Mouse (Mus musculus) embryonic facial prominence, embryonic 12.5 days (tissue): ENCODE results near the gene Gstm7. TPM values are rescaled to one million over a fixed set of nuclear protein-coding genes. Genes with fewer than 3 reads are reported as not detected.
"Not testable (repeated sequence)": the region's sequence is repeated elsewhere in the genome, so short reads cannot be mapped to it uniquely, and the experiment has no call there.

Source experiments
- ATAC-seq: fragments of 200-750 bp; cut with Nextera tagmentation; 2 replicates; pipeline ENCODE4 v1.8.0; 2017; ENCODE audit not compliant: insufficient number of reproducible peaks, insufficient read depth, low FRiP score, low TSS enrichment
- H3K27ac ChIP-seq: fragments of 300-500 bp; sonication (generic); 2 replicates; pipeline ENCODE4 v1.5.1; 2016; ENCODE audit warnings: mild to moderate bottlenecking
- H3K27me3 ChIP-seq: fragments of 300-500 bp; sonication (generic); 2 replicates; pipeline ENCODE4 v1.6.1; 2016; ENCODE audit warnings: mild to moderate bottlenecking, moderate library complexity
- H3K36me3 ChIP-seq: fragments of 300-500 bp; sonication (generic); 2 replicates; pipeline ENCODE4 v1.6.1; 2016; ENCODE audit warnings: mild to moderate bottlenecking
- H3K4me1 ChIP-seq: fragments of 300-500 bp; sonication (generic); 2 replicates; pipeline ENCODE4 v1.6.1; 2016
- H3K4me2 ChIP-seq: fragments of 300-500 bp; sonication (generic); replicated peaks from 2 replicates; pipeline ENCODE4 v1.6.1; 2016; ENCODE audit warnings: mild to moderate bottlenecking, moderate library complexity
- H3K4me3 ChIP-seq: fragments of 300-500 bp; sonication (generic); 2 replicates; pipeline ENCODE4 v1.5.1; 2016; ENCODE audit warnings: mild to moderate bottlenecking
- H3K9ac ChIP-seq: fragments of 300-500 bp; sonication (generic); 2 replicates; pipeline ENCODE4 v1.6.1; 2016; ENCODE audit warnings: mild to moderate bottlenecking, moderate library complexity
- H3K9me3 ChIP-seq: fragments of 300-500 bp; sonication (generic); 2 replicates; pipeline ENCODE4 v1.6.1; 2016; ENCODE audit warnings: mild to moderate bottlenecking, moderate library complexity
- WGBS: fragments of 180-500 bp; shearing (Covaris S2); methylation state at CpG from one replicate; pipeline ENCODE4 v1.1.7; 2016; 5-methylcytosine and 5-hydroxymethylcytosine counted together
- polyA plus RNA-seq: library from polyadenylated mRNA; unstranded; fragments of >200 nt; fragmentation: Nextera tagmentation; extraction: Ambion mirVana; gene quantifications from 2 replicates; pipeline ENCODE4 v1.2.1, GENCODE M21; 2016

Gstm7 gene
- polyA plus RNA-seq, 1 experiment from 2014 or later, result 39.5 TPM

DNA sequence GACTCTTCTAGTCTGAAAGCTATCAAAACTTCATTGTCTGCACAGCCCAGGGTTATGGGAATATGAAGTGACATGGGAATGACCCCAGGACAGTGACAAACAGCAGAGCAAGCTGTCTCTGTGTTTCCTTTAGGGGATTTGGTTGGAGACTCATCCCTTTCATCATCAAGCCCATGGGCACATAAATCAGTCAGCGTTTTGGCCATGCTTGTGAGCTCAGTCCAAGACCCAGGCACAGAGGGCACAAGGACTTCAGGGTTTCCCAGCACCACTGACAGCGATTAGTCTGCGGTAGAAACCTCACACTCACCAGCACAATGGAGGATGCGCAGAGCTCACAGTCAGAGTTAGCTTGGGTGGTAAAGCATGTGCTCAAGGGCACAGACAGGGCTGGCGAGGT lies 22.3 kb upstream of the Gstm7 start:
- Histone ChIP-seq H3K36me3 (no peaks in the 10 kb centered on the region), H3K9ac (no peak overlapping the region), H3K4me1 (no peaks in the 10 kb centered on the region), H3K27ac (no peak overlapping the region), H3K27me3 (no peaks in the 10 kb centered on the region), H3K9me3 (no peaks in the 10 kb centered on the region), H3K4me2 (no peak overlapping the region), H3K4me3 (no peak overlapping the region)
- 82% methylated on average over 5 of the region's 5 CpGs for WGBS
- no peak for ATAC-seq

DNA sequence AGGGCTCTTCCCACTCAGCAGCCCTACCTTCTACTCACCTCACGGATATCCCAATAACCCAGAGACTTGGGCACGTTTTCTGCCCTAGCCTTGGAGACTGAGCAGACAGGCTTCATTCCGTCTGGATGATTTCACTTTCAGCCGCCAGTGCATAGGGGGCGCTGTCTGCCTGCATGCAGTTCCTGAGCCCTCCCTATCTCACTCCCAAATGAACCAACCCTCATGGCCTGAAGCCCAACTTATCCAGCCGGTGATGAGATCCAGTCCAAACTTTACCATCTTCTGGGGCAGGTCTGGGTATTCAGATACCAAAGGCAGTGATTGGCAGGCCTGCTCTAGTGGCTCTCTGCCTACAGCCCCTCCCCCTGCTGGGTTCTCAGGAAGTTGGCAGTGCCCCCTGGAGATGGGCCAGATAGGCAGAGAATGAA lies 21.7 kb upstream of the Gstm7 start:
- H3K27me3 ChIP-seq, result no peaks in the 10 kb centered on the region
- ATAC-seq, result no peak

DNA sequence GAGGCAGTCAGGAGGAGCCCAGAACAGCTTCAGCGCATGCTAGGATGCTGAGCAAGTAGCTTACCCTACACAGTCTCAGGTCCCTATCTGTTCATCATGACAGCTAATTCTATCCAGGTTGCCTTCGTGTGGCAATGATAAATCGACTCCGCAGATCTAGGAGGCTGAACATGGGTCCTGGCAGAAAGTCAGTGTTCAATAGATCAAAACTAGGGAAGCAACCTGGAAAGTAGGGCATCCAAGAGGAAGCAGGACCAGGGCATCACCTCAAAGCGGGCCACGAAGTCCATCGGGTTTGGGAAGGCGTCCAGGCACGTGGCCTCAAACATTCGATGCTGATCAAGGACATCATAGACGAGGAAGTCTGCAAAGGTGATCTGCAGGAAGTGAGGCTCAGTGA lies 18.9 kb upstream of the Gstm7 start:
- Histone ChIP-seq H3K27me3 (peaks cover under 1% of the 10 kb centered on the region; the same call in 1 of the 2 replicates), H3K4me2 (no peak overlapping the region), H3K36me3 (no peaks in the 10 kb centered on the region), H3K4me3 (no peak overlapping the region), H3K4me1 (no peaks in the 10 kb centered on the region), H3K9me3 (no peaks in the 10 kb centered on the region), H3K9ac (no peak overlapping the region), H3K27ac (no peak overlapping the region)
- ATAC-seq, result no peak
- 84% methylated on average over 11 of the region's 11 CpGs for WGBS

More for the DNA sequence above, 21.7 kb upstream of the Gstm7 start:
- Histone ChIP-seq H3K4me2 (no peak overlapping the region), H3K4me1 (no peaks in the 10 kb centered on the region), H3K27ac (no peak overlapping the region), H3K4me3 (no peak overlapping the region), H3K9ac (no peak overlapping the region), H3K36me3 (no peaks in the 10 kb centered on the region), H3K9me3 (no peaks in the 10 kb centered on the region)
- WGBS, result 15% methylated on average over 6 of the region's 6 CpGs

- H3K9me3 ChIP-seq, H3K9ac ChIP-seq, H3K27ac ChIP-seq, H3K36me3 ChIP-seq, H3K4me2 ChIP-seq, H3K4me3 ChIP-seq, ATAC-seq, H3K27me3 ChIP-seq, H3K4me1 ChIP-seq: not testable (repeated sequence)
- WGBS, result 89% methylated on average over 1 of the region's 1 CpGs
Observed at GRCm38 (mm10) chr3:107949461-107949860, 17.8 kb upstream of the Gstm7 start.

DNA sequence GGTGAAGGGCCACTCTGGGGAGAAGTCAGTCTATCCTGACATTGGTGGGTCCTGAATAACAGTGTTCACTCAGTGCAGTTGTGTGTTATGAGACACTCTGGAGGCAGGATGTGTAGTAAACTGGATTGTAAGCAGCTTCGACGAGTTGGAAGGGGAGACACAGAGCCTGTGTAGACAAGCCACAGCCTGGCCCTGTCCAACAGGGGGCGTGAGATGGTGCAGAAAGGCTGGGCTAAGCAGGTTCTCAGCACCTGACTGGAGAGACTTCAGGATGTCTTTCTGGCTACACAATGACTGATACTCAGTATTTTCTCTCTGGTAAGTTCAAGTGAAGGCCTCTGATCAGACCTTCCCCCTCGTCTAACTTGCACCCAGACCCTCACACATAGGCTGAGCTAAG lies 14.1 kb upstream of the Gstm7 start:
- Histone ChIP-seq H3K4me2 (no peak overlapping the region), H3K4me3 (no peak overlapping the region), H3K9ac (no peak overlapping the region), H3K4me1 (no peaks in the 10 kb centered on the region), H3K9me3 (no peaks in the 10 kb centered on the region), H3K27ac (no peak overlapping the region), H3K36me3 (no peaks in the 10 kb centered on the region), H3K27me3 (peaks cover 4% of the 10 kb centered on the region; the same call in 1 of the 2 replicates)
- WGBS, result 54% methylated on average over 4 of the region's 4 CpGs
- ATAC-seq, result no peak

DNA sequence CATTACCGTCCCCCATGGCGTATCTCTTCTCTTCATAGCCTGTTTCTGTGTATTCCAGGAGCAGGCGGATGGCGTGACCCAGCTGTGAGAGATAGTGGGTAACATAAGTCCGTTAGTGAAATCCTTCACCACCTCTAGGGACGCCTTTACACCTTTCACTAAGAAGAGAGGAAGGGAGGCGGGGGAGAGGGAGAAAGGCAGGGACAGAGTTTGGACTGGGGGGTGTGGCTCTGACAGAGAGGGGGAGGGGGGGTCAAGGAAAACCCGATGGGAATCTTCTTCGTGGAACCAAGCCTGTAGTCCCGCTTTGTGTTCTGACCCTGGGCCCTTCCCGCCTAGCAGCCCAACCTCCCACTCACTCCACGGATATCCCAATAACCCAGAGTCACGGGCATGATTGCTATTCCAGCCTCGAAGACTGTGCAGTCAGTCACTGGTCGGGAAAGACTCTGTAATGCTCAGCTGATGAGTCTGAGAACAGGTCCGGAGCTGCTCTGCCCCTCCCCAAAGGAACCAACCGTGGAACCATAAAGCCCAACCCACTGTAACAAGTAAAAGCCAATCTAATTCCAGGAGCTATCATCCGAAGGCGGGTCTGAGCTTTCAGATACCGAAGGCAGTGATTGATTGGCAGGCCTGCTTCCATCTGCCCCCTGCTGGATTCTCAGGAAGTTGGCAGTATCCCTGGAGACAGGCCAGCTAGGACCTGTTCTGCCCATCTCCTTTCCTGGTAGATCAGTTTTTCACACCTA lies 11.8 kb upstream of the Gstm7 start, which contains the start of gene Gstm6:
Gene Gstm6 (minus strand): TSS at position 511 of the 752 bp plus-strand sequence.
- H3K27ac ChIP-seq, result no peak within 1 kb of the TSS
- H3K36me3 ChIP-seq, result no peaks in the 10 kb centered on the region
- H3K4me1 ChIP-seq, result no peaks in the 10 kb centered on the region
- H3K4me2 ChIP-seq, result peak within 1 kb of the TSS; percentile 49
- WGBS, result 13% methylated on average over 20 of the region's 20 CpGs
- peak within 1 kb of the TSS; percentile 16 for H3K9ac ChIP-seq
- peaks cover 4% of the 10 kb centered on the region; the same call in 1 of the 2 replicates for H3K27me3 ChIP-seq
- H3K4me3 ChIP-seq, result peak within 1 kb of the TSS; percentile 28
- H3K9me3 ChIP-seq, result no peaks in the 10 kb centered on the region
- ATAC-seq, result peak; percentile 26; the same call in 1 of the 2 replicates

DNA sequence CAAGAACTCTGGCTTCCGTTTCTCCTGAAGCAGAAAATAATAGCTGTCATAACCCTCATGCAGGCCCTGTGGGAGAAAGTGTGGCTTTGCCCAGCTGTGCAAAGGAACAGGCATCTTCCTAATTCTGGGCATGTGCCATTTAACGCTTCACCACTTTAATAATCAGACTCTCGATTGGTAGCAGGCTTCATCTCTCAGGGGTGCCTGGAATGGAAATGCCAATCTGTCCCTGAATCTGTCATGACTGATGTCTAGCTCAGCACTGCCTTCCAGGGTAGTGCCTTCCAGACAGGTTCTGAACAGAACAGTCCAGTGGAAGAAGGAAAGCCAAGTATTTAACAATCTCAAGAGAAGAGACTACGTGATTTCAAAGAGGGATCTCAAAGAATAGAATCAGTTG lies 9.6 kb upstream of the Gstm7 start:
- no peak overlapping the region for H3K4me2 ChIP-seq
- no peaks in the 10 kb centered on the region for H3K36me3 ChIP-seq
- H3K4me1 ChIP-seq, result no peaks in the 10 kb centered on the region
- no peak overlapping the region for H3K27ac ChIP-seq
- ATAC-seq, result no peak
- WGBS, result 84% methylated on average over 4 of the region's 4 CpGs
- no peaks in the 10 kb centered on the region for H3K9me3 ChIP-seq
- H3K27me3 ChIP-seq, result peaks cover 4% of the 10 kb centered on the region; the same call in 1 of the 2 replicates
- H3K9ac ChIP-seq, result no peak overlapping the region
- no peak overlapping the region for H3K4me3 ChIP-seq

GRCm38 (mm10) chr3:107940524-107940923 lies 8.9 kb upstream of the Gstm7 start:
- no peak overlapping the region for H3K9ac ChIP-seq
- H3K9me3 ChIP-seq, result no peaks in the 10 kb centered on the region
- no peak overlapping the region for H3K4me2 ChIP-seq
- H3K36me3 ChIP-seq, result no peaks in the 10 kb centered on the region
- H3K4me1 ChIP-seq, result no peaks in the 10 kb centered on the region
- no peak overlapping the region for H3K4me3 ChIP-seq
- 70% methylated on average over 7 of the region's 7 CpGs for WGBS
- no peak overlapping the region for H3K27ac ChIP-seq
- ATAC-seq, result no peak
- peaks cover 4% of the 10 kb centered on the region; the same call in 1 of the 2 replicates for H3K27me3 ChIP-seq

DNA sequence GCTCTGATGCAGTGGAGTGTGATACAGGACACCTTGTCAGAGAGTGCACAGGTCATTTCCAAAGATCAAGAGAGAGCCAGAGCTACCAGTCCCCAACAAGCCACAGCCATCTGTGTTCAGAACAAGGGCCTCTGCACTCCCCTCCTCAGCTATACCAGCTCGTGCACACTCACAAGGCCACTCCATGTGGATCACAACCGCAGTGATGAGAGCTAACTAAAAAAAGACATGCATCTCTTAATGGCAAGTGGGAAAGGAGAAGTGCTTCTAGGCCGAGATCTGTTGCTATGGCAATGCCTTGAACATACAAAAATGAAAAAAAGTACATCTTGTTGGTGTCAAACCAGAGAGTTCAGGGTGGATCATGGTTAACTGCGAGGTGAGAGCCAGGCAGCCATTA lies 8.2 kb upstream of the Gstm7 start:
- WGBS, result 81% methylated on average over 4 of the region's 4 CpGs
- Histone ChIP-seq H3K27me3 (no peaks in the 10 kb centered on the region), H3K9ac (no peak overlapping the region), H3K27ac (no peak overlapping the region), H3K36me3 (no peaks in the 10 kb centered on the region), H3K9me3 (no peaks in the 10 kb centered on the region), H3K4me1 (no peaks in the 10 kb centered on the region), H3K4me2 (no peak overlapping the region), H3K4me3 (no peak overlapping the region)
- no peak for ATAC-seq

GRCm38 (mm10) chr3:107939403-107939802 lies 7.8 kb upstream of the Gstm7 start:
- Histone ChIP-seq H3K4me2 (no peak overlapping the region), H3K4me3 (no peak overlapping the region), H3K9me3 (no peaks in the 10 kb centered on the region), H3K27ac (no peak overlapping the region), H3K27me3 (no peaks in the 10 kb centered on the region), H3K36me3 (no peaks in the 10 kb centered on the region), H3K4me1 (no peaks in the 10 kb centered on the region), H3K9ac (no peak overlapping the region)
- ATAC-seq, result no peak
- WGBS, result 51% methylated on average over 3 of the region's 3 CpGs

GRCm38 (mm10) chr3:107935888-107936287 lies 4.3 kb upstream of the Gstm7 start:
- ATAC-seq, result no peak
- Histone ChIP-seq H3K36me3 (no peaks in the 10 kb centered on the region), H3K27ac (no peak overlapping the region), H3K4me1 (0 out of 2 replicates have a peak, but pooled peaks cover 12% of the 10 kb centered on the region), H3K4me2 (no peak overlapping the region), H3K9me3 (no peaks in the 10 kb centered on the region), H3K4me3 (no peak overlapping the region), H3K27me3 (no peaks in the 10 kb centered on the region), H3K9ac (no peak overlapping the region)
- 59% methylated on average over 3 of the region's 3 CpGs for WGBS

GRCm38 (mm10) chr3:107935268-107935667 lies 3.7 kb upstream of the Gstm7 start:
- no peaks in the 10 kb centered on the region for H3K9me3 ChIP-seq
- no peak overlapping the region for H3K4me2 ChIP-seq
- WGBS, result 86% methylated on average over 3 of the region's 3 CpGs
- no peak overlapping the region for H3K4me3 ChIP-seq
- no peaks in the 10 kb centered on the region for H3K36me3 ChIP-seq
- no peak overlapping the region for H3K27ac ChIP-seq
- H3K4me1 ChIP-seq, result 0 out of 2 replicates have a peak, but pooled peaks cover 12% of the 10 kb centered on the region
- no peaks in the 10 kb centered on the region for H3K27me3 ChIP-seq
- no peak overlapping the region for H3K9ac ChIP-seq
- no peak for ATAC-seq
